Mouse (Mus musculus): ENCODE measurements around the gene Itgax.
"Not testable (repeated sequence)": the region's sequence is repeated elsewhere in the genome, so short reads cannot be mapped to it uniquely, and the experiment has no call there.

Gene Itgax

GRCm38 (mm10) chr7:128158688-128159354 lies 29.5 kb downstream of the Itgax start:
- not testable (repeated sequence) for DNase-seq (ENCODE audit: low spot score in 2 of 2)

- no peak for DNase-seq (ENCODE audit: low spot score in 2 of 2)
Measured at GRCm38 (mm10) chr7:128164001-128164400, 34.7 kb downstream of the Itgax start.

- DNase-seq (ENCODE audit: low spot score in 2 of 2), result no peak
Measured at GRCm38 (mm10) chr7:128166391-128166790, 37.0 kb downstream of the Itgax start.

- no peak for DNase-seq (ENCODE audit: low spot score in 2 of 2)
Measured at GRCm38 (mm10) chr7:128169996-128170395, 40.6 kb downstream of the Itgax start.

- DNase-seq (ENCODE audit: low spot score in 2 of 2), result peak; percentile 40 to 59
Measured at GRCm38 (mm10) chr7:128178385-128178784, 49.0 kb downstream of the Itgax start.

GRCm38 (mm10) chr7:128180126-128180525 lies 50.8 kb downstream of the Itgax start:
- no peak for DNase-seq (ENCODE audit: low spot score in 2 of 2)

GRCm38 (mm10) chr7:128180546-128180945 lies 51.2 kb downstream of the Itgax start:
- DNase-seq (ENCODE audit: low spot score in 2 of 2), result no peak

- DNase-seq (ENCODE audit: low spot score in 2 of 2), result no peak
Measured at GRCm38 (mm10) chr7:128181691-128182090, 52.3 kb downstream of the Itgax start.
